Mouse (Mus musculus): Measurements from ENCODE around the gene Tm9sf2. TPM values are rescaled to one million over a fixed set of nuclear protein-coding genes. Genes with fewer than 3 reads are reported as not detected.

Gene Tm9sf2
- polyA plus RNA-seq, 1 experiment from 2014 or later: 151 TPM

GRCm38 (mm10) chr14:122116200-122116599 lies 9.4 kb downstream of the Tm9sf2 start:
- H3K36me3 ChIP-seq (ENCODE audit: control insufficient read depth, insufficient read depth, low read length): 0 out of 2 replicates have a peak, but pooled peaks cover 3% of the 10 kb centered on the region
- no peaks in the 10 kb centered on the region for H3K9me3 ChIP-seq (ENCODE audit: control insufficient read depth, low read length)
- no peak overlapping the region for H3K4me2 ChIP-seq (replicated peaks; ENCODE audit: low read depth)
- ATAC-seq (ENCODE audit: low FRiP score, low TSS enrichment) (no peak), DNase-seq (ENCODE audit: low spot score) (no peak)
- H3K4me3 ChIP-seq (ENCODE audit: low read depth, low read length): no peak overlapping the region
- no peaks in the 10 kb centered on the region for H3K27me3 ChIP-seq (ENCODE audit: control insufficient read depth, insufficient read depth, low read length)
- H3K9ac ChIP-seq (ENCODE audit: low read length): no peak overlapping the region
- WGBS: 80% methylated on average over 1 of the region's 1 CpGs
- TF ChIP-seq EP300 (optimal IDR thresholded peaks at IDR 0.05): no peak
- no peak for TF ChIP-seq CTCF (IDR thresholded peaks at IDR 0.05; ENCODE audit: low read depth)
- H3K4me1 ChIP-seq (replicated peaks; ENCODE audit: control insufficient read depth, insufficient read depth): no peaks in the 10 kb centered on the region
- no peak overlapping the region for H3K27ac ChIP-seq (replicated peaks)

GRCm38 (mm10) chr14:122130111-122130797 lies 23.4 kb downstream of the Tm9sf2 start:
- no peak overlapping the region for H3K4me3 ChIP-seq (ENCODE audit: low read depth, low read length)
- H3K9ac ChIP-seq (ENCODE audit: low read length): no peak overlapping the region
- WGBS: 74% methylated on average over 5 of the region's 5 CpGs
- H3K27me3 ChIP-seq (ENCODE audit: control insufficient read depth, insufficient read depth, low read length): no peaks in the 10 kb centered on the region
- H3K4me1 ChIP-seq (replicated peaks; ENCODE audit: control insufficient read depth, insufficient read depth): no peaks in the 10 kb centered on the region
- 0 out of 2 replicates have a peak, but pooled peaks have one; percentile 67 for ATAC-seq (ENCODE audit: low FRiP score, low TSS enrichment)
- peak; percentile 72 for TF ChIP-seq CTCF (IDR thresholded peaks at IDR 0.05; ENCODE audit: low read depth)
- TF ChIP-seq EP300 (optimal IDR thresholded peaks at IDR 0.05): no peak
- H3K27ac ChIP-seq (replicated peaks): no peak overlapping the region
- no peak for DNase-seq (ENCODE audit: low spot score)
- H3K9me3 ChIP-seq (ENCODE audit: control insufficient read depth, low read length): no peaks in the 10 kb centered on the region
- no peak overlapping the region for H3K4me2 ChIP-seq (replicated peaks; ENCODE audit: low read depth)
- peaks cover 10% of the 10 kb centered on the region for H3K36me3 ChIP-seq (ENCODE audit: control insufficient read depth, insufficient read depth, low read length)

- DNase-seq (ENCODE audit: low spot score) (no peak), ATAC-seq (ENCODE audit: low FRiP score, low TSS enrichment) (no peak)
- no peaks in the 10 kb centered on the region for H3K9me3 ChIP-seq (ENCODE audit: control insufficient read depth, low read length)
- TF ChIP-seq EP300 (optimal IDR thresholded peaks at IDR 0.05): no peak
- TF ChIP-seq CTCF (IDR thresholded peaks at IDR 0.05; ENCODE audit: low read depth): peak; percentile 27; the same call in 1 of the 2 replicates
- no peak overlapping the region for H3K4me2 ChIP-seq (replicated peaks; ENCODE audit: low read depth)
- WGBS: 92% methylated on average over 2 of the region's 2 CpGs
- H3K27me3 ChIP-seq (ENCODE audit: control insufficient read depth, insufficient read depth, low read length): no peaks in the 10 kb centered on the region
- peaks cover 6% of the 10 kb centered on the region; the same call in 1 of the 2 replicates for H3K36me3 ChIP-seq (ENCODE audit: control insufficient read depth, insufficient read depth, low read length)
- no peak overlapping the region for H3K9ac ChIP-seq (ENCODE audit: low read length)
- no peak overlapping the region for H3K27ac ChIP-seq (replicated peaks)
- no peaks in the 10 kb centered on the region for H3K4me1 ChIP-seq (replicated peaks; ENCODE audit: control insufficient read depth, insufficient read depth)
- no peak overlapping the region for H3K4me3 ChIP-seq (ENCODE audit: low read depth, low read length)
Observed at GRCm38 (mm10) chr14:122131644-122132043, 24.8 kb downstream of the Tm9sf2 start.

- peaks cover 9% of the 10 kb centered on the region; the same call in 1 of the 2 replicates for H3K36me3 ChIP-seq (ENCODE audit: control insufficient read depth, insufficient read depth, low read length)
- H3K9ac ChIP-seq (ENCODE audit: low read length): no peak overlapping the region
- TF ChIP-seq EP300 (optimal IDR thresholded peaks at IDR 0.05): no peak
- no peak for TF ChIP-seq CTCF (IDR thresholded peaks at IDR 0.05; ENCODE audit: low read depth)
- no peak overlapping the region for H3K27ac ChIP-seq (replicated peaks)
- no peaks in the 10 kb centered on the region for H3K9me3 ChIP-seq (ENCODE audit: control insufficient read depth, low read length)
- H3K4me2 ChIP-seq (replicated peaks; ENCODE audit: low read depth): no peak overlapping the region
- WGBS: 85% methylated on average over 3 of the region's 3 CpGs
- DNase-seq (ENCODE audit: low spot score) (no peak), ATAC-seq (ENCODE audit: low FRiP score, low TSS enrichment) (no peak)
- no peaks in the 10 kb centered on the region for H3K27me3 ChIP-seq (ENCODE audit: control insufficient read depth, insufficient read depth, low read length)
- no peak overlapping the region for H3K4me3 ChIP-seq (ENCODE audit: low read depth, low read length)
- H3K4me1 ChIP-seq (replicated peaks; ENCODE audit: control insufficient read depth, insufficient read depth): no peaks in the 10 kb centered on the region
Observed at GRCm38 (mm10) chr14:122136368-122136928, 29.6 kb downstream of the Tm9sf2 start.

GRCm38 (mm10) chr14:122137234-122137633 lies 30.4 kb downstream of the Tm9sf2 start:
- TF ChIP-seq CTCF (IDR thresholded peaks at IDR 0.05; ENCODE audit: low read depth) (no peak), EP300 (optimal IDR thresholded peaks at IDR 0.05) (no peak)
- H3K4me2 ChIP-seq (replicated peaks; ENCODE audit: low read depth): no peak overlapping the region
- peaks cover 9% of the 10 kb centered on the region; the same call in 1 of the 2 replicates for H3K36me3 ChIP-seq (ENCODE audit: control insufficient read depth, insufficient read depth, low read length)
- H3K9me3 ChIP-seq (ENCODE audit: control insufficient read depth, low read length): no peaks in the 10 kb centered on the region
- no peak overlapping the region for H3K9ac ChIP-seq (ENCODE audit: low read length)
- H3K4me3 ChIP-seq (ENCODE audit: low read depth, low read length): no peak overlapping the region
- ATAC-seq (ENCODE audit: low FRiP score, low TSS enrichment) (no peak), DNase-seq (ENCODE audit: low spot score) (no peak)
- H3K27ac ChIP-seq (replicated peaks): no peak overlapping the region
- WGBS: 68% methylated on average over 7 of the region's 7 CpGs
- H3K27me3 ChIP-seq (ENCODE audit: control insufficient read depth, insufficient read depth, low read length): no peaks in the 10 kb centered on the region
- no peaks in the 10 kb centered on the region for H3K4me1 ChIP-seq (replicated peaks; ENCODE audit: control insufficient read depth, insufficient read depth)

- no peak overlapping the region for H3K9ac ChIP-seq (ENCODE audit: low read length)
- H3K27me3 ChIP-seq (ENCODE audit: control insufficient read depth, insufficient read depth, low read length): no peaks in the 10 kb centered on the region
- H3K4me3 ChIP-seq (ENCODE audit: low read depth, low read length): no peak overlapping the region
- WGBS: 59% methylated on average over 1 of the region's 1 CpGs
- no peak for DNase-seq (ENCODE audit: low spot score)
- no peaks in the 10 kb centered on the region for H3K9me3 ChIP-seq (ENCODE audit: control insufficient read depth, low read length)
- no peak for ATAC-seq (ENCODE audit: low FRiP score, low TSS enrichment)
- H3K4me1 ChIP-seq (replicated peaks; ENCODE audit: control insufficient read depth, insufficient read depth): no peaks in the 10 kb centered on the region
- no peak overlapping the region for H3K27ac ChIP-seq (replicated peaks)
- peaks cover 5% of the 10 kb centered on the region for H3K36me3 ChIP-seq (ENCODE audit: control insufficient read depth, insufficient read depth, low read length)
- TF ChIP-seq EP300 (optimal IDR thresholded peaks at IDR 0.05) (no peak), CTCF (IDR thresholded peaks at IDR 0.05; ENCODE audit: low read depth) (no peak)
- no peak overlapping the region for H3K4me2 ChIP-seq (replicated peaks; ENCODE audit: low read depth)
Observed at GRCm38 (mm10) chr14:122140126-122140525, 33.3 kb downstream of the Tm9sf2 start.
